Mouse (Mus musculus): ENCODE measurements at regions not wholly inside any gene's neighbourhood (a gene's known extent, or its start where the extent isn't known, plus 50 kb on each side); places are given as distances from the start of the nearest gene placed in this dataset.
"Not testable (repeated sequence)": the region's sequence is repeated elsewhere in the genome, so short reads cannot be mapped to it uniquely, and the experiment has no call there.

- not testable (repeated sequence) for DNase-seq (ENCODE audit: low spot score); H3K36me3 ChIP-seq (ENCODE audit: control insufficient read depth, insufficient read depth, low read length); H3K4me2 ChIP-seq (ENCODE audit: low read depth, low read length, severe bottlenecking); H3K27ac ChIP-seq (ENCODE audit: low read depth, low read length); ATAC-seq (replicated peaks; ENCODE audit: low FRiP score); H3K4me3 ChIP-seq (ENCODE audit: low read depth, low read length); H3K9me3 ChIP-seq (ENCODE audit: control insufficient read depth, low read length); H3K27me3 ChIP-seq (ENCODE audit: control insufficient read depth, insufficient read depth, low read length); H3K9ac ChIP-seq (ENCODE audit: low read length); H3K4me1 ChIP-seq (replicated peaks; ENCODE audit: control insufficient read depth, insufficient read depth, low read length)
- WGBS = 87% methylated on average over 4 of the region's 4 CpGs
Measured at GRCm38 (mm10) chr3:22411976-22412660, 335.7 kb downstream of the Tbl1xr1 start.

DNA sequence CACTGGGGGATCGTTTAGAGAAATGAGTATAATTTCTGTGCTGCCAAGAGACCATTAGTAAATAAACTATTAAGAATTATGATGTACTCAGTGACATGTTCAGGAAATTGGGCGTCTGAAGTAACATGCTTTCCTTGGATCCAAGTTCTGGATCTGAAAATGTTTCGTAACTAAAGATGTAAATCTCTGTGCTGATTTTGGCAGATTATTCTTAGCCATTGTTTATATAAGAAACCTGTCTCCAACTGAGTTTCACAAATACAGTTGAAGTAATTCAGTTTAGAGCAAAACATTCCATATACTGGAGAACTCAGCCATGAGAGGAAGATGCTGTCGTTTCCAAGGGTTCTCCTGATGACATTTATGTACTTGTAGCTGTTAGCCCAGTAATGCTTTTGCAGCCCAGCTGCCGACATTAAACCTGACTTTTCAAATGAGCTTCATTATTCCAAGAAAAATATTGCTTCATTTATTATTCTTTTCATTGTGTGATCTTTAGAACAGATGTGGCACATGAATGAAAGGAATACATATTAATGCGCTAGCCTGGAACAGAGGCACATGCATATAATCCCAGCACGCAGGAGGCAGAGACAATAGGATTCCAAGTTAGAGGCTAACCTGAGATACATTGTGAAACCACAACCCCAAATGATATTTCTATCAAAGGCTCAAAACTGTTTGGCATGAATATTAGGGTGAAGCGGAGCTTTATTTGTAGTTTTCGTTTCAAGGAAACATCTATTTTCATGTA, 361.8 kb downstream of the Tbl1xr1 start:
- H3K4me2 ChIP-seq (ENCODE audit: low read depth, low read length, severe bottlenecking) = no peak overlapping the region
- DNase-seq (ENCODE audit: low spot score) (no peak), ATAC-seq (replicated peaks; ENCODE audit: low FRiP score) (no peak)
- H3K4me3 ChIP-seq (ENCODE audit: low read depth, low read length) = no peak overlapping the region
- H3K36me3 ChIP-seq (ENCODE audit: control insufficient read depth, insufficient read depth, low read length) = no peaks in the 10 kb centered on the region
- no peaks in the 10 kb centered on the region for H3K9me3 ChIP-seq (ENCODE audit: control insufficient read depth, low read length)
- H3K4me1 ChIP-seq (replicated peaks; ENCODE audit: control insufficient read depth, insufficient read depth, low read length) = no peaks in the 10 kb centered on the region
- no peak overlapping the region for H3K27ac ChIP-seq (ENCODE audit: low read depth, low read length)
- no peaks in the 10 kb centered on the region for H3K27me3 ChIP-seq (ENCODE audit: control insufficient read depth, insufficient read depth, low read length)
- no peak overlapping the region for H3K9ac ChIP-seq (ENCODE audit: low read length)
- WGBS = 89% methylated on average over 9 of the region's 9 CpGs

DNA sequence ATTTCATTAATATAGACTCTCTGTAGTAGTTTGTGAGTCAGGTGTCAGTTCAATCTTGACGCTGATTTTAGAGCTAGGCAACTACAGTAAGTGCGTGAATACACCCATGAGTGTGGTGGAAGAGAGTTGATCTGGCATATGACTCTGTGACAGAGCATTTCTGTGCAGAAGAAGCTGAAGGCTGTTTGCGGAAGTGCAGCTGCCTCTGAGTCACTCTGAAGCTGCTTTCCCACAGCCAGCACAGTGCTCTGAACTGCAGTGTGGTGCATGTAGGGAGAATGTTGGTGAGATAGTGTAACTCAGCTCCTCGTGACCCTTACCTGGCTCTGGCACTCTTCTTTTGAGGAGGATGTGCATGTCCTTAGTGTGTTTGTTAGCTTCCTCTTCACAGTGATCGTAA, 394.1 kb downstream of the Tbl1xr1 start:
- DNase-seq (ENCODE audit: low spot score) = no peak
- no peaks in the 10 kb centered on the region for H3K36me3 ChIP-seq (ENCODE audit: control insufficient read depth, insufficient read depth, low read length)

DNA sequence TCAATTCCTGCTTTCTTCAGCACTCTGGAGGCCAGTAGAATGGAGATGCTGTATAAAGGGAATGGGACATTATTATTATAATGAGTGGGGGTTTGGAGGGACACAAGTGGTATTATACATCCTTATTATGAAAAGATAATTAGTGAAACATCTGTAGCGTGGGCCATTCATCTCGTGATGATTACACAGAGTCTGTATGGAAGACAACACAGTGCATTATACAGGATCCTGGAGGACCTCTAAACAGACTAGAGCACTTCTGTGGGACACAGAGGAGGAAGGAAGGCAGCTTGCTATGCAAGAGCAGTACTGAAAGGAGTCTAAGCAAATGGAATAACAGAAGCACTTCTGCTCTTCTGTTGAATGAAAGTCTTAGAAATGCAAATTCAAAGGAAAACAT, 416.1 kb downstream of the Tbl1xr1 start:
- no peak overlapping the region for H3K4me3 ChIP-seq (ENCODE audit: low read depth, low read length)
- H3K4me2 ChIP-seq (ENCODE audit: low read depth, low read length, severe bottlenecking) = no peak overlapping the region
- H3K9me3 ChIP-seq (ENCODE audit: control insufficient read depth, low read length) = no peaks in the 10 kb centered on the region; the same call in 1 of the 2 replicates
- DNase-seq (ENCODE audit: low spot score) (no peak), ATAC-seq (replicated peaks; ENCODE audit: low FRiP score) (peak; percentile 66; the same call in 1 of the 2 replicates)
- H3K4me1 ChIP-seq (replicated peaks; ENCODE audit: control insufficient read depth, insufficient read depth, low read length) = no peaks in the 10 kb centered on the region
- WGBS = 60% methylated on average over 2 of the region's 2 CpGs
- H3K27me3 ChIP-seq (ENCODE audit: control insufficient read depth, insufficient read depth, low read length) = no peaks in the 10 kb centered on the region
- no peak overlapping the region for H3K9ac ChIP-seq (ENCODE audit: low read length)
- H3K36me3 ChIP-seq (ENCODE audit: control insufficient read depth, insufficient read depth, low read length) = no peaks in the 10 kb centered on the region
- H3K27ac ChIP-seq (ENCODE audit: low read depth, low read length) = no peak overlapping the region

More for the DNA sequence above, 394.1 kb downstream of the Tbl1xr1 start:
- H3K4me3 ChIP-seq (ENCODE audit: low read depth, low read length) = no peak overlapping the region
- H3K9me3 ChIP-seq (ENCODE audit: control insufficient read depth, low read length) = no peaks in the 10 kb centered on the region
- WGBS = 89% methylated on average over 5 of the region's 5 CpGs
- H3K4me1 ChIP-seq (replicated peaks; ENCODE audit: control insufficient read depth, insufficient read depth, low read length) = no peaks in the 10 kb centered on the region
- no peak overlapping the region for H3K27ac ChIP-seq (ENCODE audit: low read depth, low read length)
- no peak overlapping the region for H3K4me2 ChIP-seq (ENCODE audit: low read depth, low read length, severe bottlenecking)
- no peaks in the 10 kb centered on the region for H3K27me3 ChIP-seq (ENCODE audit: control insufficient read depth, insufficient read depth, low read length)
- no peak overlapping the region for H3K9ac ChIP-seq (ENCODE audit: low read length)
- no peak for ATAC-seq (replicated peaks; ENCODE audit: low FRiP score)

Data from forebrain, embryonic 11.5 days (tissue).